27 mouse cellular contexts compared by ENCODE assay signal in genomic region chr17:88142809-88143208, GRCm38 (mm10).
"Had no signal": no experiment of that assay in that cellular context is flagged by ENCODE, and none has a peak within 500 bp of the region (broad histone marks: within the 10 kb centered on the region; RNA-seq: fewer than 3 reads in every experiment).

No protein-coding gene starts in this region.

- H3K27ac ChIP-seq: heart, adult 2 months; heart, embryonic 13.5 days; heart, embryonic 15.5 days; hindbrain, embryonic 10.5 days; hindbrain, embryonic 12.5 days; hindbrain, embryonic 14.5 days; intestine, embryonic 15.5 days; limb, embryonic 13.5 days; liver, embryonic 12.5 days; liver, embryonic 14.5 days had no signal

- H3K4me3 ChIP-seq: heart, adult 2 months; heart, embryonic 13.5 days; heart, embryonic 15.5 days; hindbrain, embryonic 10.5 days; hindbrain, embryonic 12.5 days; intestine, embryonic 15.5 days; limb, embryonic 13.5 days; limb, embryonic 15.5 days; liver, embryonic 12.5 days had no signal

- ATAC-seq: hindbrain, embryonic 16.5 days; inflammation-experienced regulatory T-cells, adult 6 months; intestine, postnatal 0 days; liver, embryonic 12.5 days had no signal

- DNase-seq: gastrocnemius, postnatal 14 days; gastrocnemius, postnatal 36 days; heart, adult 11 months; heart, adult 2 months; heart, postnatal 14 days; heart, postnatal 36 days; kidney, adult 18-20 months; kidney, adult 8-10 months; kidney, postnatal 10 days; kidney, postnatal 25 days; kidney, postnatal 4 days; layer of hippocampus, adult 9-11 months; layer of hippocampus, postnatal 36 days; left cerebral cortex, postnatal 4 days had no signal
